Mouse (Mus musculus): ENCODE measurements around the gene Plxna4. TPM values are rescaled to one million over a fixed set of nuclear protein-coding genes. Genes with fewer than 3 reads are reported as not detected.

Gene Plxna4
- polyA plus RNA-seq, 1 experiment from 2014 or later, result 14.0 TPM

DNA sequence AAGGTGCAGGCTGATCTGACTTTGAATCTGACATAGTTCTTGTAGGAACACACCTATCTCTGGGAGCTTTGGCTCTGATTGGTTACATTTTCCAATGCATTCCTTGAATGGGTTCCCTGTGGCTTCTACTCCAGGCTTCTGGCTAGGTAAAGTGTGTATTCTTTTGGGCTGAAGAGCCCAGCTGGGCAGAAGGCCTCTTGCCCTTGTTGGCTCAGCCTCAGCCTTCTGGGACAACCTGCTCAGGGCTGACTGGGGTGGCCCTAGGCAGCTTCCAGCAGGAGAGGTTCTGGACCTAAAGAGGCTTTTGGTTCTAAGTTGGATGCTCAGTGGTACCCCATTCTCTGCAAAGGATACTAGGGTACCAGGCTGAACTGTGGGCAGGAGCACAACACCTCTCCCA, 386.5 kb downstream of the Plxna4 start:
- Histone ChIP-seq H3K36me3 (ENCODE audit: control insufficient read depth, insufficient read depth, low read length) (peaks cover 2% of the 10 kb centered on the region; the same call in 1 of the 2 replicates), H3K27ac (ENCODE audit: low read depth, low read length) (no peak overlapping the region), H3K27me3 (replicated peaks; ENCODE audit: control insufficient read depth, insufficient read depth, low read length) (no peaks in the 10 kb centered on the region)

DNA sequence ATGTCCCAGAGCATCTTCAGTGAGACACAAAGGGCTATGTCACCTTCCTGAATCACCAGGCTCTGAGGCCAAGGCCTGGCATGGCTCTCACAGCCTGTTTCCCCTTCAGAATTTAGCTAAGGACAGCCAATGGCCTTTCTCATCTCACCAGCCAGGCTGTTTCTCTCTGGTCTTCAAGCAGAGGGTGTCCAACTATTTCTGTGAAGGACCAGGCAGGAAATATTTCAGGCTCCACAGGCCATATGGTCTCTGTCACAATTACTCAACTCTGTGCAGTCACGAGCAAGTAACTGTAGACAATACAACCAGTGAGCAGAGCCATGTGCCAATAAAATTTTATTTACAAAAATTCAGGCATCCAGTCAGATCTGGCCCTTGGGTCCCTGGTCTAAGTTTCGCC, 388.4 kb downstream of the Plxna4 start:
- Histone ChIP-seq H3K27me3 (replicated peaks; ENCODE audit: control insufficient read depth, insufficient read depth, low read length) (no peaks in the 10 kb centered on the region), H3K27ac (ENCODE audit: low read depth, low read length) (no peak overlapping the region), H3K4me2 (ENCODE audit: low read length) (no peak overlapping the region), H3K9me3 (ENCODE audit: control insufficient read depth, low read length) (no peaks in the 10 kb centered on the region), H3K9ac (ENCODE audit: low read depth, low read length) (no peak overlapping the region), H3K4me1 (ENCODE audit: control insufficient read depth, insufficient read depth, low read depth, low read length) (no peaks in the 10 kb centered on the region; the same call in 1 of the 2 replicates), H3K4me3 (ENCODE audit: low read length) (no peak overlapping the region), H3K36me3 (ENCODE audit: control insufficient read depth, insufficient read depth, low read length) (peaks cover 4% of the 10 kb centered on the region; the same call in 1 of the 2 replicates)
- WGBS, result 76% methylated on average over 2 of the region's 2 CpGs
- ATAC-seq, result no peak

More for the DNA sequence above, 386.5 kb downstream of the Plxna4 start:
- no peak for ATAC-seq
- Histone ChIP-seq H3K9ac (ENCODE audit: low read depth, low read length) (no peak overlapping the region), H3K4me2 (ENCODE audit: low read length) (no peak overlapping the region), H3K4me3 (ENCODE audit: low read length) (no peak overlapping the region), H3K4me1 (ENCODE audit: control insufficient read depth, insufficient read depth, low read depth, low read length) (no peaks in the 10 kb centered on the region; the same call in 1 of the 2 replicates), H3K9me3 (ENCODE audit: control insufficient read depth, low read length) (no peaks in the 10 kb centered on the region)

DNA sequence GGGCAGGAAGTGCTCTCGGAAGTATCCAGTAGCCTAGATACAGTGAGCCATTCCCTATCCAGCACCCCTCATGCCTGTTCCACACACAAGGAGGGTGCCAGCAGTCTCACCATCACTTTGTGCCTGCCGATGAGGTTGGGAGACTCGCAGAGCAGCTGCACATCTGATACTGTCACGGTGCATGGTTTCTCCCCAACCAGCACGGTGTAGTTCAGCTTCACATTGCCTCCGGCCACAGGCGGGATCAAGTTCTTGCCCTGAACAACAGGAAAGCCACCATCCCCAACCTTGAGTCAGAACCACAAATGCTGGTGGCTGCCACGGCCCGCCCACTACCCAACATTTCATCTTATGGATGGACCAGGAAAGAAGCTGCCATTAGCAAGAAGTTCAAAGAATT, 391.1 kb downstream of the Plxna4 start:
- WGBS, result 81% methylated on average over 9 of the region's 9 CpGs
- Histone ChIP-seq H3K36me3 (ENCODE audit: control insufficient read depth, insufficient read depth, low read length) (peaks cover 7% of the 10 kb centered on the region), H3K9ac (ENCODE audit: low read depth, low read length) (no peak overlapping the region), H3K27me3 (replicated peaks; ENCODE audit: control insufficient read depth, insufficient read depth, low read length) (no peaks in the 10 kb centered on the region), H3K4me2 (ENCODE audit: low read length) (no peak overlapping the region), H3K9me3 (ENCODE audit: control insufficient read depth, low read length) (no peaks in the 10 kb centered on the region), H3K4me1 (ENCODE audit: control insufficient read depth, insufficient read depth, low read depth, low read length) (no peaks in the 10 kb centered on the region), H3K4me3 (ENCODE audit: low read length) (no peak overlapping the region), H3K27ac (ENCODE audit: low read depth, low read length) (no peak overlapping the region)
- ATAC-seq, result no peak

DNA sequence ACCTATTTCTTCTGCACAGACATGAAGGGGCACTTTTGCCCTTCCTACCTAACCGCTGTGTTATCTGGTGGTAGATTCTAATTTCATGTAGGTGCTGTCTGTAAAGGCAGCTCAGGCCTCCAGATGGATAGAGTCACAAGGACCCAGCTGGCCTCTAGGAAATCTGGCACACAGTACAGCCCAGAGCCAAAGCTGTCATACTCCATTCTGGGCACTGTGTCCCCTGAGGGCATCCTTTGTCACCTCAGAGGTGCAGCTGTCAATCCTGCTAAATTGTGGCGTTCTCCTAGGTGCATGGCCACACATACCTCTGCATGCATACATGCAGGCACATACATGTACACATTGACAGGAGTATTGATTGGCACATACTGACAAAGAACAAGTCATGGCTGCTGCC, 394.9 kb downstream of the Plxna4 start:
- Histone ChIP-seq H3K36me3 (ENCODE audit: control insufficient read depth, insufficient read depth, low read length) (peaks cover 14% of the 10 kb centered on the region), H3K4me1 (ENCODE audit: control insufficient read depth, insufficient read depth, low read depth, low read length) (no peaks in the 10 kb centered on the region), H3K4me2 (ENCODE audit: low read length) (no peak overlapping the region), H3K9ac (ENCODE audit: low read depth, low read length) (no peak overlapping the region), H3K27me3 (replicated peaks; ENCODE audit: control insufficient read depth, insufficient read depth, low read length) (no peaks in the 10 kb centered on the region), H3K9me3 (ENCODE audit: control insufficient read depth, low read length) (no peaks in the 10 kb centered on the region), H3K4me3 (ENCODE audit: low read length) (no peak overlapping the region), H3K27ac (ENCODE audit: low read depth, low read length) (no peak overlapping the region)
- no peak for ATAC-seq
- WGBS, result 73% methylated on average over 2 of the region's 2 CpGs

DNA sequence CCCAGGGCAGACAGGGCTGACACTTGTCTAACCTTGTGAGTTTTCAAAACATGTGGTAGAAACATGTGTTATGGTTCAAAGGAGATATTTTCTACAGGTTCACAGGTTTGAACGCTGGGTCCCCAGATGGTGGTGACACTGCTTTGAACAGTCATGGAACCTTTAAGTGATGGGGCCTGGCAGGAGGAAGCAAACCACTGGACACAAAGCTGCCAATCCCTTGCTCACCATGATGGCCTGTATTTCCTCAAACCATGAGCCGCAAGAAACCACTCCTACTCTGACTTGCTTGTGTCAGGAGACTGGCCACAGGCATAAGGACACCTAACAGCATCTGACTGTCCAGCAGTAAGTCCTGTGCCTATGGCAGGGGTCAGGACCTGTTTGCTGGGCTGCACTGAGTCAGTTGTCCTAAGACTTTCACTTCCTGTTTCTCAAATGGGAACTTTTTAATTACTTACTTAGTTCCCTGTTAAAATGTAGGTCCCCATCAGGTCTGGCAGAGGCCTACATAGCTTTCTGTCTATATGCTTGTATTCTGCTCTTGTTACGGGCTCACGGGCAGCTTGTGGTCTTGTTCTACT, 403.5 kb downstream of the Plxna4 start:
- Histone ChIP-seq H3K27ac (ENCODE audit: low read depth, low read length) (no peak overlapping the region), H3K4me2 (ENCODE audit: low read length) (no peak overlapping the region), H3K4me1 (ENCODE audit: control insufficient read depth, insufficient read depth, low read depth, low read length) (no peaks in the 10 kb centered on the region), H3K9me3 (ENCODE audit: control insufficient read depth, low read length) (no peaks in the 10 kb centered on the region), H3K36me3 (ENCODE audit: control insufficient read depth, insufficient read depth, low read length) (peaks cover 16% of the 10 kb centered on the region), H3K27me3 (replicated peaks; ENCODE audit: control insufficient read depth, insufficient read depth, low read length) (no peaks in the 10 kb centered on the region), H3K9ac (ENCODE audit: low read depth, low read length) (no peak overlapping the region), H3K4me3 (ENCODE audit: low read length) (no peak overlapping the region)
- ATAC-seq, result no peak
- WGBS, result over 99% methylated on average over 4 of the region's 4 CpGs

DNA sequence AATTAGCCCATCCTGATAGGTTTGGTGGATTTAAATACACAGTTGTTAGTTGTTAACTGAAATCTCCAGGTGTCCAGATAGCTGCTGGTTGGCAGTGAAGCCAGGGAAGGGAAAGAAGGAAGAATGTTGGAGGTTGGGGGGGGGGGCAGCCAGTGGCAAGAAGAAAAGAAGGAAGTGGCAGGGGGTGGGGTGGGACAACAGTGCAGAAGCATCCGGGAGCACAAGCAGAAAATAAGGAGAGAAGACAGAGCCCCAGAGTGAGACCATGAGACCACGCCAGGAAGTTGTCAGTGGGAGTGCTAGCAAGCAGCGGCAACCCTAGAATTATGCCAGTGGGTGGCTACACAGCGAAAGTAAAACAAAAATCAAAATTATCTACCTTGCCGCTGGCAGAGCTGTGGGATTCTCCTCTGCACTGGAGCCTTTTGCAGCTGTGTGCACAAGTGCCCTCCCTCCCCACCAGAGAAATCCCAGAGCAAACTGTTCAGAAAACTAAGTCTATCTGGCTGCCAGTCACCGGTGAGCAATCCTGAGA, 404.3 kb downstream of the Plxna4 start:
- no peaks in the 10 kb centered on the region for H3K27me3 ChIP-seq (replicated peaks; ENCODE audit: control insufficient read depth, insufficient read depth, low read length)
- WGBS, result 62% methylated on average over 6 of the region's 6 CpGs
- no peak for ATAC-seq
- H3K4me2 ChIP-seq (ENCODE audit: low read length), result no peak overlapping the region
- H3K4me3 ChIP-seq (ENCODE audit: low read length), result no peak overlapping the region
- no peak overlapping the region for H3K9ac ChIP-seq (ENCODE audit: low read depth, low read length)
- no peaks in the 10 kb centered on the region for H3K4me1 ChIP-seq (ENCODE audit: control insufficient read depth, insufficient read depth, low read depth, low read length)
- H3K9me3 ChIP-seq (ENCODE audit: control insufficient read depth, low read length), result no peaks in the 10 kb centered on the region
- H3K36me3 ChIP-seq (ENCODE audit: control insufficient read depth, insufficient read depth, low read length), result peaks cover 16% of the 10 kb centered on the region
- no peak overlapping the region for H3K27ac ChIP-seq (ENCODE audit: low read depth, low read length)

DNA sequence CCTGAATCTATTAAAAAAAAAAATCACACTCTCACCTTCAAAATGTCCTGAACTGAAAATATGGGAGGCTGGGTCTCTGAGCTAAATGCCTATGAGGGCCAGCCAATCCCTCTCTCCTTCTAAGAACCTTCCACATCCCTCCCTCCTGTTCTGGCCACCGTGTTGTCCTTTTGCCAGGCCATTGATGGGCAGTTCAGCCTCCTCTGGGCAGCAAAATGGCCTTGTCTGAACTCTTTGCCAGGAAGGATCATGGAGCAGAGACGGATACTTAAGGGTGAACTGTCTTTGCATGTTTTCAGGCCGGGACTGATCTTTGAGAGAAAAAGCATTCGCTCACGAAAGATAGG, 408.0 kb downstream of the Plxna4 start:
- Histone ChIP-seq H3K9ac (ENCODE audit: low read depth, low read length) (no peak overlapping the region), H3K9me3 (ENCODE audit: control insufficient read depth, low read length) (no peaks in the 10 kb centered on the region), H3K4me1 (ENCODE audit: control insufficient read depth, insufficient read depth, low read depth, low read length) (no peaks in the 10 kb centered on the region), H3K4me2 (ENCODE audit: low read length) (no peak overlapping the region), H3K27ac (ENCODE audit: low read depth, low read length) (no peak overlapping the region), H3K27me3 (replicated peaks; ENCODE audit: control insufficient read depth, insufficient read depth, low read length) (no peaks in the 10 kb centered on the region), H3K36me3 (ENCODE audit: control insufficient read depth, insufficient read depth, low read length) (peaks cover 8% of the 10 kb centered on the region), H3K4me3 (ENCODE audit: low read length) (no peak overlapping the region)
- ATAC-seq, result no peak
- 83% methylated on average over 5 of the region's 5 CpGs for WGBS

DNA sequence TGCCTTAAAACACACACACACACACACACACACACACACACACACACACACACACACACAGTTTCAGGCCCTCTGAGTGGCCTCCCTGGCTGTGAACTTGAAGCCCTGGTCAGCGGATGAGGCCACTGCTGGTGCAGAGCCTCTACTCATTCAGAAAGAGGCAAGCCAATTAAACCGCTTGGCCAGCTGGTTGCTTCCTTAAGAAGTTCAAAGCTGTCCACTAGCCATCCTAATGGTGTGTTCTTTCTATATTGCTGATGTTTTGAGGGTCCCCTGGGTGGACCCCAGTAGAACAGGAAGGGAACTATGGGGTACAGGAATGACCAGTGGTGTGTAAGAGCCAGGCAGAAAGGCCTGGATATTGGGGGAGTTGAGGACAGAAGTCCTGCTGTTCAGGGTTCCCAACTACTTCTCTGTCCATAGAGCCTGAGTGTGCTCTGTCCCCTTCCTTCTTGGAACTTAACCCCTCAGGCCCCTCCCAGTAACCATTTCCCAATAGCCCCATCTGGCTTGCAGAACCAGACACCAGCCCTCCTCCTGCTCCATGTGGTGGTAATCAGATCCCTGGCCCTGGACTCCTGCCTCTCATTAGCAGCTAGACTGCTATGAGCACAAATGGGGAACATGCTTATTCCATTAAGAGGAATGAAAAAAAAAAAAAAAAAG, 408.5 kb downstream of the Plxna4 start:
- Histone ChIP-seq H3K4me2 (ENCODE audit: low read length) (no peak overlapping the region), H3K4me1 (ENCODE audit: control insufficient read depth, insufficient read depth, low read depth, low read length) (no peaks in the 10 kb centered on the region), H3K9me3 (ENCODE audit: control insufficient read depth, low read length) (no peaks in the 10 kb centered on the region), H3K4me3 (ENCODE audit: low read length) (no peak overlapping the region), H3K27me3 (replicated peaks; ENCODE audit: control insufficient read depth, insufficient read depth, low read length) (no peaks in the 10 kb centered on the region), H3K9ac (ENCODE audit: low read depth, low read length) (no peak overlapping the region), H3K36me3 (ENCODE audit: control insufficient read depth, insufficient read depth, low read length) (peaks cover 6% of the 10 kb centered on the region), H3K27ac (ENCODE audit: low read depth, low read length) (no peak overlapping the region)
- no peak for ATAC-seq
- WGBS, result 94% methylated on average over 2 of the region's 2 CpGs

DNA sequence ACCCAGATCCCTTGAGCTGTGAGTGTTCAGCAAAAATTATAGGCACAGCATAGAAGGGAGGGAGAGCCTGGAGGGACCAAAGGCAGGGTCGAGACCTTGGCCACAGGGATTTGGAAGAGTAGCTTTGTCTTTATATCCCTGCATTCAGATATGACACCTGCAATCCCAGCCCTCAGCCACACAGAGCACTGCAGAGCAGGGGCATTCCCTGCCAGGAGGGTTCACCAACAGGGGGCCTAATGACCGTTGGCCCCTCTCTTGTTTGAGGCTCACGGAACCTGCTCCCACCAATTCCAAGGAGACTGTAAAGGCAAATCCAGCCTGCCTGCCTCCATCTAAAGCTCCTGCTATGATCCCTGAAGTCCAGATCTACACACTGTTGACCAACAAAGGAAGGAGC, 410.1 kb downstream of the Plxna4 start:
- ATAC-seq, result no peak
- 63% methylated on average over 3 of the region's 3 CpGs for WGBS
- Histone ChIP-seq H3K27me3 (replicated peaks; ENCODE audit: control insufficient read depth, insufficient read depth, low read length) (no peaks in the 10 kb centered on the region), H3K9ac (ENCODE audit: low read depth, low read length) (no peak overlapping the region), H3K36me3 (ENCODE audit: control insufficient read depth, insufficient read depth, low read length) (peaks cover 6% of the 10 kb centered on the region), H3K4me2 (ENCODE audit: low read length) (no peak overlapping the region), H3K4me1 (ENCODE audit: control insufficient read depth, insufficient read depth, low read depth, low read length) (no peaks in the 10 kb centered on the region), H3K9me3 (ENCODE audit: control insufficient read depth, low read length) (no peaks in the 10 kb centered on the region), H3K27ac (ENCODE audit: low read depth, low read length) (no peak overlapping the region), H3K4me3 (ENCODE audit: low read length) (no peak overlapping the region)
